Mouse (Mus musculus) hindbrain, embryonic 15.5 days (tissue): ENCODE measurements around the gene Vash1. TPM values are rescaled to one million over a fixed set of nuclear protein-coding genes. Genes with fewer than 3 reads are reported as not detected.

Experiments used
- ATAC-seq: fragments of 200-750 bp; cut with Nextera tagmentation; 2 replicates; pipeline ENCODE4 v1.8.0; 2017; ENCODE audit warnings: low read depth, moderate number of reproducible peaks, moderate TSS enrichment; ENCODE audit not compliant: low FRiP score
- H3K27ac ChIP-seq: fragments of 300-500 bp; sonication (generic); replicated peaks from 2 replicates; pipeline ENCODE4 v1.5.1; 2015; ENCODE audit warnings: mild to moderate bottlenecking, inconsistent platforms
- H3K27me3 ChIP-seq: fragments of 300-500 bp; sonication (generic); 2 replicates; pipeline ENCODE4 v1.6.1; 2015; ENCODE audit warnings: control low read depth, inconsistent platforms
- H3K36me3 ChIP-seq: fragments of 300-500 bp; sonication (generic); 2 replicates; pipeline ENCODE4 v1.6.1; 2015; ENCODE audit warnings: control low read depth, inconsistent platforms
- H3K4me1 ChIP-seq: fragments of 300-500 bp; sonication (generic); replicated peaks from 2 replicates; pipeline ENCODE4 v1.6.1; 2015; ENCODE audit warnings: control low read depth, inconsistent platforms
- H3K4me2 ChIP-seq: fragments of 300-500 bp; sonication (generic); 2 replicates; pipeline ENCODE4 v1.6.1; 2015; ENCODE audit warnings: moderate library complexity, mild to moderate bottlenecking, inconsistent platforms
- H3K4me3 ChIP-seq: fragments of 300-500 bp; sonication (generic); 2 replicates; pipeline ENCODE4 v1.5.1; 2015; ENCODE audit warnings: mild to moderate bottlenecking, inconsistent platforms
- H3K9ac ChIP-seq: fragments of 300-500 bp; sonication (generic); 2 replicates; pipeline ENCODE4 v1.6.1; 2015; ENCODE audit warnings: inconsistent platforms
- H3K9me3 ChIP-seq: fragments of 300-500 bp; sonication (generic); 2 replicates; pipeline ENCODE4 v1.6.1; 2016; ENCODE audit warnings: control low read depth, inconsistent platforms
- WGBS: fragments of 180-500 bp; shearing (Covaris S2); methylation state at CpG from one replicate; pipeline ENCODE4 v1.1.7; 2015; 5-methylcytosine and 5-hydroxymethylcytosine counted together
- polyA plus RNA-seq: library from polyadenylated mRNA; unstranded; fragments of >200 nt; fragmentation: Nextera tagmentation; extraction: Ambion mirVana; gene quantifications from 2 replicates; pipeline ENCODE4 v1.2.1, GENCODE M21; 2015

Vash1 gene
- polyA plus RNA-seq, 1 experiment from 2014 or later: 38.0 TPM

DNA sequence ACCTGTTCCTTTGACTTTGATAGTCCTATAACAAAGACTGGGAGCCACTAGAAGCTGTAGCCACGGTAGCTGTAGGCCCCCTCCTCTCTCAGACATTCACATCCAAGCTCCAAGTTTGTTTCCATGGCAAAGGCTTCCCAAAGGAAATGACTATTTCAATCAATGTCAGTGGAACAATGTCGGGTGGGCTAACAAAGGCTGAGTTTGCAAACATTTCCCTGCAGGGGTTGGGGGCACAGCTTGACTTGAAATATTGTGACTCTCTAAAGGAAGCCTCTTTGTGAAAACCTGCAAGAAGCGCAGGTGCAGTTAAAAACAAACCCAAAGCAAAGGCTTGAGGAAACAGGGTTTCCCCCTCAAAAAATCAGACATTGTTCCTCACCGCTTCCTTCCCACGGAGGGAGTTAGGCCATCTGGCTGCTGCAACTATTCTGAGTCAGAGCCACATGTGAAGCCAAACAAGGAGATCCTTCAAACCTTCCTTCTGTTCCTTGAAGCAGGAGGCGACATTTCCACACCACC, 19.0 kb upstream of the Vash1 start:
- no peaks in the 10 kb centered on the region for H3K9me3 ChIP-seq
- H3K27me3 ChIP-seq: no peaks in the 10 kb centered on the region
- no peaks in the 10 kb centered on the region for H3K36me3 ChIP-seq
- WGBS: 4% methylated on average over 6 of the region's 6 CpGs
- ATAC-seq: peak; percentile 82
- H3K9ac ChIP-seq: no peak overlapping the region
- no peak overlapping the region for H3K4me3 ChIP-seq
- peak overlapping the region; percentile 65 for H3K27ac ChIP-seq
- H3K4me2 ChIP-seq: no peak overlapping the region
- H3K4me1 ChIP-seq: peaks cover 13% of the 10 kb centered on the region

DNA sequence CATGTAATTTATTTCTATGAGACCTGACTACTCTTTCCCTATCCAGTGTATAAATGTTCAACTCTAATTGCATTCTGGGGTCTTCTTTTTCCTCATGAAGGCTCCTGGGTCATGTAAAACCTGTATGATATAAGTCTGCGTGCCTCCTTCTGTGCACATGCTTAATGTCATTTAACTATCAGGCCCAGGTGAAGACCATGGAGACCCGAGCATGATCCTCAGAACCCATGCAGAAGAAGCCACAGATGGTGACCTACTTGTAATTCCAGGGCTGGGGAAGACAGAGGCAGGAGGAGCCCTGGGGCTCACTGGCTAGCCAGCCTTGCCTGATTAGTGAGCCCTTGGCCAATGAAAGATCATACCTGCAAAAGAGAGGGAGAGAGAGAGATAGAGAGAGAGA, 18.0 kb upstream of the Vash1 start:
- Histone ChIP-seq H3K9ac (no peak overlapping the region), H3K27me3 (no peaks in the 10 kb centered on the region), H3K4me1 (peaks cover 13% of the 10 kb centered on the region), H3K27ac (no peak overlapping the region), H3K9me3 (no peaks in the 10 kb centered on the region), H3K4me2 (no peak overlapping the region), H3K36me3 (no peaks in the 10 kb centered on the region), H3K4me3 (no peak overlapping the region)
- WGBS: 68% methylated on average over 2 of the region's 2 CpGs
- ATAC-seq: no peak

GRCm38 (mm10) chr12:86665656-86666055, 12.8 kb upstream of the Vash1 start:
- Histone ChIP-seq H3K36me3 (no peaks in the 10 kb centered on the region), H3K27ac (no peak overlapping the region), H3K9me3 (no peaks in the 10 kb centered on the region), H3K27me3 (no peaks in the 10 kb centered on the region), H3K4me2 (no peak overlapping the region), H3K9ac (no peak overlapping the region), H3K4me1 (no peaks in the 10 kb centered on the region), H3K4me3 (no peak overlapping the region)
- ATAC-seq: no peak
- 56% methylated on average over 3 of the region's 3 CpGs for WGBS

GRCm38 (mm10) chr12:86668404-86668803, 10.1 kb upstream of the Vash1 start:
- Histone ChIP-seq H3K9me3 (no peaks in the 10 kb centered on the region), H3K27me3 (no peaks in the 10 kb centered on the region), H3K4me1 (no peaks in the 10 kb centered on the region), H3K9ac (no peak overlapping the region), H3K27ac (no peak overlapping the region), H3K4me3 (no peak overlapping the region), H3K4me2 (no peak overlapping the region), H3K36me3 (no peaks in the 10 kb centered on the region)
- no peak for ATAC-seq
- WGBS: 85% methylated on average over 2 of the region's 2 CpGs

GRCm38 (mm10) chr12:86672105-86672504, 6.4 kb upstream of the Vash1 start:
- H3K4me2 ChIP-seq: no peak overlapping the region
- no peak overlapping the region for H3K4me3 ChIP-seq
- no peak for ATAC-seq
- no peaks in the 10 kb centered on the region for H3K9me3 ChIP-seq
- H3K9ac ChIP-seq: no peak overlapping the region
- no peaks in the 10 kb centered on the region for H3K36me3 ChIP-seq
- no peak overlapping the region for H3K27ac ChIP-seq
- 88% methylated on average over 4 of the region's 4 CpGs for WGBS
- H3K27me3 ChIP-seq: no peaks in the 10 kb centered on the region
- no peaks in the 10 kb centered on the region for H3K4me1 ChIP-seq

DNA sequence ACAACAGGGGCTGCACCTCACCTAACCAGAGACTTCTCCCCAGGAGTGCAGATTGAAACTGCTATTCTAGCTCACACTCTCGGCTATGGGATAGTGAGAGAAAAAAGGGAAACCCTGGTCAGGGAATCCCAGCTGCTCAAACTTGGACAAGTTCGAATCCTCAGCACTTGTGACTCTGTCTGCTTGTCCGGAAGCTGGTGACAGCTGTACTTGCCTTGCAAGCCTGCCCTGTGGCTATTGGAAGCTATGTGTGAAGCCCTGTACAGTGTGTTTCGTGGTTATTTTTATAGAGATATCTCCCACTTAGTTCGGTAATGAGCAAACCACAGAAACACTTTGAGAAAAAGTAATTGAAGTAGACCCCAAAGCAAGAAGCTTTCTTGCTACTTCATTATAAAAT, 6.0 kb upstream of the Vash1 start:
- H3K4me3 ChIP-seq: no peak overlapping the region
- 84% methylated on average over 5 of the region's 5 CpGs for WGBS

GRCm38 (mm10) chr12:86679546-86679930, 1.0 kb downstream of the Vash1 start:
- peak overlapping the region; percentile 84 for H3K4me3 ChIP-seq
- H3K27me3 ChIP-seq: no peaks in the 10 kb centered on the region
- H3K27ac ChIP-seq: peak overlapping the region; percentile 94
- peak overlapping the region; percentile 91 for H3K9ac ChIP-seq
- H3K9me3 ChIP-seq: no peaks in the 10 kb centered on the region
- H3K4me2 ChIP-seq: peak overlapping the region; percentile 80
- H3K36me3 ChIP-seq: no peaks in the 10 kb centered on the region
- ATAC-seq: peak; percentile 17; the same call in 1 of the 2 replicates
- peaks cover 33% of the 10 kb centered on the region for H3K4me1 ChIP-seq
- 0% methylated on average over 9 of the region's 9 CpGs for WGBS

More for the DNA sequence above, 6.0 kb upstream of the Vash1 start:
- Histone ChIP-seq H3K27me3 (no peaks in the 10 kb centered on the region), H3K9ac (no peak overlapping the region), H3K36me3 (no peaks in the 10 kb centered on the region), H3K4me2 (no peak overlapping the region), H3K4me1 (no peaks in the 10 kb centered on the region), H3K9me3 (no peaks in the 10 kb centered on the region), H3K27ac (no peak overlapping the region)
- ATAC-seq: no peak

- ATAC-seq: no peak
- Histone ChIP-seq H3K4me1 (peaks cover 38% of the 10 kb centered on the region), H3K9me3 (no peaks in the 10 kb centered on the region), H3K27me3 (no peaks in the 10 kb centered on the region), H3K36me3 (no peaks in the 10 kb centered on the region), H3K9ac (peak overlapping the region; percentile 91), H3K4me2 (peak overlapping the region; percentile 80), H3K27ac (peak overlapping the region; percentile 94), H3K4me3 (peak overlapping the region; percentile 84)
- WGBS: 14% methylated on average over 12 of the region's 12 CpGs
Measured at GRCm38 (mm10) chr12:86679991-86680491, 1.5 kb downstream of the Vash1 start.

- H3K27me3 ChIP-seq: no peaks in the 10 kb centered on the region
- H3K9me3 ChIP-seq: no peaks in the 10 kb centered on the region
- peak overlapping the region; percentile 94 for H3K27ac ChIP-seq
- ATAC-seq: peak; percentile 46
- 0 out of 2 replicates have a peak, but pooled peaks cover 3% of the 10 kb centered on the region for H3K36me3 ChIP-seq
- H3K4me3 ChIP-seq: peak overlapping the region; percentile 84
- peak overlapping the region; percentile 91 for H3K9ac ChIP-seq
- peaks cover 42% of the 10 kb centered on the region for H3K4me1 ChIP-seq
- WGBS: 11% methylated on average over 11 of the region's 11 CpGs
- peak overlapping the region; percentile 80 for H3K4me2 ChIP-seq
Measured at GRCm38 (mm10) chr12:86680591-86681193, 2.2 kb downstream of the Vash1 start.

DNA sequence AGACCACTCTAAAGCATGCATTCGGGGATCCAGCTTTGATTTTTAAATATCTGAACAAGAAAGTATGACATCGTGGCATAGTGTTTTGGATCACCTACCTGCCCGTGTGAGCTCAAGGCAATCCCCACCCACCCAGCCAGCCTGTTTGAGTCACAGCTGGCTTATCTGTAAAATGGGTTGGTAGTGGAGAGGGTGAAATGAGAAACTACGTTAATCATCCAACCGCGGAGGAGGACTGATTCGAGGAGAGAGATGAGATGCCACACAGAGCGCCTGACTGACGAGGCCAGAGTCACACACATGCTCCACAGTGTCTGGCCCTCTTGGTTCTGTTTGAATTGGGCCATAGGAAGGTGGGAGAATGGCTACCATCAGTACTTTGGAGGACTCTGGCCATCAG, 3.1 kb downstream of the Vash1 start:
- peaks cover 48% of the 10 kb centered on the region for H3K4me1 ChIP-seq
- no peaks in the 10 kb centered on the region for H3K27me3 ChIP-seq
- no peak for ATAC-seq
- H3K9me3 ChIP-seq: no peaks in the 10 kb centered on the region
- H3K4me2 ChIP-seq: peak overlapping the region; percentile 80
- H3K36me3 ChIP-seq: peaks cover 6% of the 10 kb centered on the region
- no peak overlapping the region for H3K9ac ChIP-seq
- 78% methylated on average over 9 of the region's 9 CpGs for WGBS
- H3K4me3 ChIP-seq: peak overlapping the region; percentile 84
- no peak overlapping the region for H3K27ac ChIP-seq

DNA sequence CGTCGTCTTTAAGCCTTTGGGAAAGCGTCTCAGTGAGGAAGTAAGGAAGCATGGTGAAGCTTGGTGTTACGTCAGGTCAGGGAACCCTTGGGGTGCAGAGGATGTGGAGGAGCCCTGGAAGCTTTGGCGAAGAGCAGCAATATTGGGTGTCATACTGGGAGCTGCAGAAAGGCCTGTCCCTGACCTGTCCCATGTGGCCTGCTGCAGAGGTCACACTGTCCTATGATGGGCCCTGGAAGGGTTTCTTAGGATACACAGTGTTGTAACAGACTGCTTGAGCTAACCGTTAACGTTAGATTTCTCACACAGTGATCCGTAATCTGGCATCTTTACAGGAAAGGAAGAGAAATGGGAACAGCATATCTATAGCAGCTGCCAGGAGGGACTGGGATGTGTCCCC, 3.7 kb downstream of the Vash1 start:
- Histone ChIP-seq H3K27ac (no peak overlapping the region), H3K4me1 (peaks cover 49% of the 10 kb centered on the region), H3K4me3 (peak overlapping the region; percentile 84), H3K9me3 (no peaks in the 10 kb centered on the region), H3K36me3 (peaks cover 8% of the 10 kb centered on the region), H3K4me2 (peak overlapping the region; percentile 80), H3K9ac (no peak overlapping the region), H3K27me3 (no peaks in the 10 kb centered on the region)
- WGBS: 71% methylated on average over 8 of the region's 8 CpGs
- ATAC-seq: no peak

- peaks cover 20% of the 10 kb centered on the region for H3K36me3 ChIP-seq
- H3K9me3 ChIP-seq: no peaks in the 10 kb centered on the region
- H3K4me2 ChIP-seq: peak overlapping the region; percentile 80; the same call in 1 of the 2 replicates
- H3K4me3 ChIP-seq: no peak overlapping the region
- ATAC-seq: no peak
- no peak overlapping the region for H3K27ac ChIP-seq
- H3K27me3 ChIP-seq: no peaks in the 10 kb centered on the region
- H3K9ac ChIP-seq: no peak overlapping the region
- H3K4me1 ChIP-seq: peaks cover 55% of the 10 kb centered on the region
- 78% methylated on average over 7 of the region's 7 CpGs for WGBS
Measured at GRCm38 (mm10) chr12:86683698-86684097, 5.2 kb downstream of the Vash1 start.
